Mouse (Mus musculus): Measurements from ENCODE around the gene Clrn3.
A peak's percentile ranks its signal among the peaks of the same experiment; 100 is the strongest.
"Not testable (repeated sequence)": the region's sequence is repeated elsewhere in the genome, so short reads cannot be mapped to it uniquely, and the experiment has no call there.

Clrn3 gene

DNA sequence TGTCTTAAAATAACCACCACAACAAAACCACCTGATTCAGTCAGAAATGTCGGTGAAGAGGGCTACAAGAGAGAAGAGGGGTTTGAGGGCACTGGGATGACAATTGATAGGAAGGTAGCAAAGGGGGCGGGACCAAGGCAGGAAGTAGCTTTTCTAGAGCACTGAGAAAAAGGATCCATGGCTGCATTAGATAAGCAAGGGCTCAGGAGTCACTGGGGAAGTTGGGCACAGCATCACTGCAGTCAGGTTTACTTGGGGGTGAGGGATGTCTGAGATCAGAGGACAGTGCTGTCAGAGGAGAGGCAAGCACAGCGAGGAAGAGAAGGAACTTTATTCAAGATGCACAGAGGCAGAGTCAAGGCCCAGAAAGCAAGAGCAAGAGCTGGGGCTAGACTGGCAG lies 7.5 kb upstream of the Clrn3 start:
- no peak for DNase-seq (ENCODE audit: low spot score)

DNA sequence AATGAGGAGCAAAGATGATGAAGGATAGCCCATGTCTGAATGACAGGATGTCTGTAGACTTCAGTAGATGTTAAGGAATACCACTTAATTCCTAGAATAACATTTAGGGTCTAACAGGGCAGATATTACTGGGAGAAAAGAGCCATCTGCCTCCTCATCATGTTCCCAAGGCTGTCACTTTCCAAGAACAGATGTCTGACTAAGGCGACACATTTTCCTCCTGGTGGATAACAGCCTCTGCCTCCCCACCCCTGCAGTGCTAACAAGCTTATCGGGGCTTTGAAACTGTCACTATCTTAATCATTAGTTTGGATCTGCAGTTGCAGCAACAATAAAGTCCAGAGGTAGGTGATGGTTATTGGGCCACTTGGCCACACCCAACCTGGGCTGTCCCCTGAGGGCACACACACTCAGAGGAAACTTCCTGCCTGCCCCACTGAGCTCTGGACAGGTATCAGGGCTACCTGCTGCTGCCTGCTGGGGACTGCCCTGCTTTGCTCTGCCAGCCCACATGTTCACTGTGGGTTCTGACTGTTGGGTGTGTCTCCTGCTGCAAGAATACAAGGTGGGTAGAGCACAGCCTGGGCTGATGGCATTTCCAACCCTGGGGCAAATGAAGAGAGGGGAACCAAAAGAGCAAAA lies 6.2 kb upstream of the Clrn3 start:
- no peak for DNase-seq (ENCODE audit: low spot score)

DNA sequence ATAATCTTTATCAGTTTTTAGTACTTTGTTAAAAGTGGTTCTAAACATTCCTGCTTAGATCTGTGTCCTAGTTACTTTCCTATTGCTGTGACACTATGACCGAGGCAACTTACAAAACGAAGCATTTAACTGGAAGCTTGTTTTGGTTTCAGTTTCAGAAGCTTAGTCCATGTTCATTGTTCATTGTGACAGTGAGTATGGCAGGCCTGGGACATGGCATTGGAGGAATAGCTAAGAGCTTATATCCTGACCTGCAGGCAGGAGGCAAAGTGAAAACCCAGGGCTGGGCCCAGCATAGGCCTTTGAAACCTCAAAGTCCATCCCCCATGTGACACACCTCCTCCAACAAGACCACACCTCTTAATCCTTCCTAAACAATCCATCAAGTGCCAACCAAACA lies 614 bp upstream of the Clrn3 start:
- DNase-seq (ENCODE audit: low spot score) = no peak

DNA sequence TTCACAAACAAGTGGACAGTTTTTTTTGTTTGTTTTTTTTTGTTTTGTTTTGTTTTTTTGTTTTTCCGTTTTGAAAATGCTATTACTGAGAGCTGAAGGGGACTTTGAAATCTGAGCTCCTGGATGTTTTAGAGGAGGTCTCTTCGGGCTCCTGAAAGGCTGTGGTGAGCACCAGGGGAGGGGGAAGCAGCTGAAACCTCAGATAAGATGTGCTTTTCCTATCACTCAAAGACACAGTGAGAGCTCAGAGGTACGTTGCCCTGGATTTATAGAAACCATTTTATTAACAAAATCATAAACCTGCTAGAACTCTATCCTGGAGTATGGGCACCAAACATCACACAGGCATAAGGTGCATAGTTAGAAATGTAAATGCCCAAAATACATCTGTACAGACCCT lies 1.3 kb downstream of the Clrn3 start:
- no peak for DNase-seq (ENCODE audit: low spot score)

DNA sequence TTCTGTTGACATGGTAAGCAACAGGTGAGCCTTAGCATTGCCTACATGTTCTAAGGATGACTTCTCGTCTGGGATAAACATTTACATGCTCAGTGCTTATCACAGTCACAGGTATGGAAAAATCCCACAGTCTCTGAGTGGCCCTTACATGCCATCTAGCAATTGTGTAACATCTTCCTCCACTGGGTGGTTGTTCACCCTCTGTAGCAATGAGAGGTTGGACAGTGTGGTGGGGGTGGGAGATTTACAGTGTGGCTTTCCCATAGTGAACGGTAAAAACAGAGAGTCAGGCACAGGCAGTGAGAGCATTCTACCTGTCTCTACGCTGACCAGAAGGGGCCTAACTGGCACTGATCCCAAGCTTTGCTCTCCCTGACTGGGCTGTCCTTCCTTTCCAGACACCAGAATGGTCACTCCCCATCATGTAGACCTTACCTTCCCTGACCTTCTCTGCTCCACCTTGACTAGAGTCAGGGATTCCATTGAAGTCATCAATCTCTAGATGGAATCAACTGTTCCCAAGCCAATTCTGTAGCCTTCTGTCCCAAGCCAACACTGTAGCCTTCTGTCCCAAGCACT lies 1.8 kb downstream of the Clrn3 start:
- no peak for DNase-seq (ENCODE audit: low spot score)

DNA sequence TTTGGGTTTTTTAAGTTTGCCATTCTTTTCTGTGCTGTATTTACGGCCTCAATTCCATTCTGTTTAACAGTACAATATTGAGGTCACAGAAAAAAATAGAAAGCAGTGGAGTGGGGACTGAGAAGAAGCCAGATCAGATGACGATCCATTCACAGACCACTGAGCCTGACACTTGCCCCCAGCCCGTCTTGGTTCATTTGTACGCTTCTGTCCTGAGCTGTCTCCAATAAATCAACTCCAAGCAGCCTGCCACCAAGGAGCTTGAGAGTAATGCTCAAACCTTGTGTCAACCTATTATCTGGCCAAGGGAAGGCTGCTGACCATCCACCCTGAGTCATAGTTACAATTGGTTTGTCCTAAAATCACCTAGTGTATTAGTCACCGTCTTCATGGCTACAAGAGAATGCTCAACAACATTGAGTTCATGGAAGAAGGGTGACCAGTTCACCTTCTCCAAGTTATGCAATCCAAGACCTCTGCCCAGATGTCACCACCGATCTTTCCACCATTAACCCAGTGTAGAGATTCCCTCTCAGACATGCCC lies 4.0 kb downstream of the Clrn3 start:
- no peak for DNase-seq (ENCODE audit: low spot score)

DNA sequence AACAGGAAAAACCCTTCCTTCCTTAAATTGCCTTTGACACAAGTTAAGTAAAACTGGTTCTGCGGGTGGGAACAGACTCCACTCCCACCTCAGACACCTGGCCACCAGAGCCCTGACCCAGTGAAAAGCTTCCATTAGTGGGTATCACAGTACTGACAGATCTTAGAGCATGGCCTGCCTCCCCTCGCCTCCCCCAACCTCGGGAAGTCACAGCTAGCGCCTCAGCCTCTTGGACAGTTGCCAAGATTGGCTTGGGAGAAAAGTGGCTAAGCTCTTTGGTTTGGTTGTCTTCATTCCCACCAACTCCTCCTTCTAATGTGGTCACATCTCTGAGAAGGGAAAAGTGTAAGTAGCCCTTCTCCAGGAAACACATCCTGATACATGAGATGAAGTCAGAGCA lies 4.5 kb downstream of the Clrn3 start:
- no peak for DNase-seq (ENCODE audit: low spot score)

DNA sequence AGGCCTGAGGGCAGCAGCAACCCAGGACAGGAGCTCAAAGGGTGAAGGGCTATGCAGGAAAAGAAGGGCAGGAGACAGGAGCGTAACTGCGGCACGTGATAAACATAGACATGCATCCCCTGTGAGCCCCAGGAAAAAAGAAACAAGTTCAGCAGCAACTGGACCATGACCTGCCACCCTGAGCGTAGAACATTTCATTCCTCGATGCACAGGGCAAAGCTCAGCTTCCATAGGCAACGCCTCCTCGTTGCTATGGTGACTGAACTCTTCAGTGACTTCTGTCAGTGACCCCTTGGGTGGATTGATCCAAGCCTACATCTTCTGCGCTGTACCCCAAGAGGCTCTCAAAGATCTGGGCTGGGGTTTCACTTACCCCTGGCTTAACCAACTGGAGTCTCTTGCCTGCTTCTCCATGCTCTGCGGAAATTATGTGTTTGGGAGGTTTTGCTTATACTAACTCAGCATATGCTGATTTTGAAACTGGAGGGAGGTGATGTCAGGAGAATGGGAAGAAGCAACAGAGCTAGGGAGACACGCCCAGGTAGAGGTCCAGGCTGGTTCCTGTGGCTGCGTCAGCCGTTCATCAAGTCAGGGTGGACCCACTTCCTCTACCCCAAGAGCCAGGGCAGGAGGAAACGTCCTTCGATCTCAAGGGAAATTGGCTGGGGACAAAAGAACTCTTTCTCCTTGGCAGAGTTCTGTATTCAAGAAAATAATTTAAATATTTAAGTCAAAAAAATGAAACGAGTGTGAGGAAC lies 6.5 kb downstream of the Clrn3 start:
- no peak for DNase-seq (ENCODE audit: low spot score)

DNA sequence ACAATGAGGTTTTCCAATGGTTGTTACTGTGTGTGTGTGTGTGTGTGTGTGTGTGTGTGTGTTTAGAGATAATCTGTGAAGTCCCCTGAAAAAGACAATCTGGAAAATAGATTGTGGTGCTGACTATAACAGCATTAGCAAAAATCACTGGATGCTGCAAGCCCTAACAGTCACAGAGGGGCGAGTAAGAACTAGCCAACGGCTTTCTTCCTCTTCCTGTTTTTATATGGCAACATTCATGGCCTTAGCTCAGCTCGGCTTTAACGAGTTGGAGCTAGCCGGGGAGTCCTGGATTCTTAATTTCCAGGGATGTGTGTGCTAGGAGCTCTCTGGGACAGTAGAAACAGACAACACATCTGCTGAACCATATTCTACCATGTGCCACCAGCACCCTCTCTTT lies 8.2 kb downstream of the Clrn3 start:
- DNase-seq (ENCODE audit: low spot score) = no peak

DNA sequence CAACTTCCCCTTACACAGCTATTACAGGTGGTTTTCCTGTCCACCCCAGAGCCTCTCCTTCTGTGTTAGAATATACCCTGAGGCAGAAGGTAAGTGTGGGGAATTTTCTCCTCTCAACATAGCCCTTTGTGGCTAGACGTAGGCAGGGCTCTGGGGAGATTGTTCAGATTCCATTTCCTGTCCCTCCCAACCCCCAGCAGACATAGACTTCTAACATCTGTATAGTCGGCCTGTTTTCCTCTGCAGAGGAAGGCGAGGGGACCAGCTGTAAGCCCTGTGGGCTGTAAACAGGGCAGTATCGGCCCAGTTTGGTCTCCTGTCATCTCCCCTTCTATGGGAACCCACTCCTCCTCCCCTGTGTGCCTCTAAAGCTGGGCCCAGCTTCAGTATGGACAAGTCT lies 11.3 kb downstream of the Clrn3 start:
- DNase-seq (ENCODE audit: low spot score) = no peak

DNA sequence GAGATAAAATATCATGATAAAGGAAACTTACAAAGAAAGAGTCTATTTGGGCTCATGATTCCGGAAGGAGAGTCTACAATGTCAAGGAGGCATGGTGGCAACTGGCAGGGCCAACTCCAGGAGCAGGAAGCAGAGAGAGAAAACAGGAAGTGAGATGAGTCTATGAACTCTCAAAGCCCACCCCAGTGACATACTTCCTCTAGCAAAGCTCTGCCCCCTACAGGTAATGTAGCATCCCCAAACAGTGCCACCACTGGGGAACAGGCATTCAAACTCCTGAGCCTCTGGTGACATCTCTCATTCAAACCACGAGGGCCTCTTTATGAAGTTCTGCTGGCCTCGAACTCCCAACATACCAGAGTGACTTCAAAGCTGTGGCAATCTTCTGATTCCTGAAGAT lies 16.7 kb downstream of the Clrn3 start:
- DNase-seq (ENCODE audit: low spot score) = no peak

DNA sequence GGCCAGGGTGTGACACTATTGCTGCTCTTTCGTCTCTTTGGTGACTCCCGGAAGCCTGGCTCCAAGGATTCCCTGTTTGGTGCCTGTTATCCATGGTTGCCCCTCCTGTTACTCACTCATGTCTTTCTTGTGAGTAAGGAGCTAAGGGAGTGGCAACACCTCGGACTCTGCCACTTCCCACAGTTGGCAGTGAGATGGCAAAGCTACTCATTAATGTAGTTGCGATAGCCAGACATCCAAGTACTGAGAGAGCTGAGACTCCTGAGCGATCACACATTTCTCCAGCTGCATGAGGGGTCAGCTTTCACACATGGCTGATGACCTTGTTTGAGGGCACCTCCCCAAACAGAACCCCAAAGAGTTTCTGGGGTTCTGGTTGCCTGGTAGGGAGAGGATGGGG lies 18.0 kb downstream of the Clrn3 start:
- DNase-seq (ENCODE audit: low spot score) = no peak

DNA sequence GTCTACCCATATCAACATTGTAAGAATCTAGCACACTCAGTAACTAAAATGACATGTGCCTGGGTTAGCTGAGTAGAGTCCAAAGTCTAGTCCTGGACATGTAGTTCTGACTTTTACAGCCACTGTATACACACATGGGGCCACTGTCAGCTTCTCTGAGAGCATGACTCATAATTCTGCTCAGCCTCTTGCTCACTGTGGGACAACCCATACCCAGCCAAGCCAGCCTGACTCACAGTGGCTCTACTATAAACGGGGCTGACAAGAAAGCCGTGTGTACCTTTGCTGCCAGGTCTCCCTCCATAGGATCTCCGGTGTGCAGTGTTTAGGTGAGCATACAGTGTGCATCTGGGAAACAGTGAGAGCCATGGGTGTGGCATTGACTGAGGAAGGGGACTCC lies 19.2 kb downstream of the Clrn3 start:
- DNase-seq (ENCODE audit: low spot score) = no peak

DNA sequence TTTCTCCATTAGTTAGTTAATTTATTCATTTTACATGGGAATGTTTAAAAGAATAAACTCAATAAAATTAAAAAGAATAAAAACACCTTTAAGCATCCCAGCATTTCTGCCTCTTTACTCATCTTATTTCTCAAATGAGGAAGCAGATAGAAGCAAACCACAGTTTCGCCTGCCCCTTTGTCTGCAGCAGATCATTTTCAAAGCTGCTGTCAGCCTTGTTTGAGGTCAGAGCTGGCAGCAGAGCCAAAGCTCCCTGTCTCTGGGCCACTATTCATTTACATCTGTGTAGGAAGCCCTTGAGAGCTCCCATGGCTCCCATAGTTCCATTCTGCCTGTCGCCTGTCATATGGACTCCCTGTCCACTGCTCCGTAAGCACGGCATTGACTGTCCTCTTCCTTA lies 19.9 kb downstream of the Clrn3 start:
- no peak for DNase-seq (ENCODE audit: low spot score)

DNA sequence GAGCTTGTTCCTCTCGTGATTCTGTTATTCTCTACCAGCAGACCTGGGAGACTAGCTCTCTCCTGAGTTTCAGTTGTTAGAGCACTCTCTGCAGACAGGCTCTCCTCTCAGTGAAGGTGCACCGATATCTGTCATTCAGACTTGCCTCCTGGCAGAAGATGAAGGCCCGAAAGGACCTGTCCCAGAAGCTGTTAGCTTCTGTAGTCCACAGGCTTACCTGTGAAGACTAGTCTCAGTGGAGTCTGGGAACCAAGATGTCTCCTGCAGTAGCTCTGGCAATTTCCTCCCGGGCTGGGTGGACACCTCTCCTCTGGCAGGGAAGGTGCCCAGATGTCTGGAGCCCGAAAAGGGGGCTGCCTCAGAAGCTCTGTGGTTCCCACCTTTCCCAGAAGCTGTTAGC lies 21.9 kb downstream of the Clrn3 start:
- not testable (repeated sequence) for DNase-seq (ENCODE audit: low spot score)

DNA sequence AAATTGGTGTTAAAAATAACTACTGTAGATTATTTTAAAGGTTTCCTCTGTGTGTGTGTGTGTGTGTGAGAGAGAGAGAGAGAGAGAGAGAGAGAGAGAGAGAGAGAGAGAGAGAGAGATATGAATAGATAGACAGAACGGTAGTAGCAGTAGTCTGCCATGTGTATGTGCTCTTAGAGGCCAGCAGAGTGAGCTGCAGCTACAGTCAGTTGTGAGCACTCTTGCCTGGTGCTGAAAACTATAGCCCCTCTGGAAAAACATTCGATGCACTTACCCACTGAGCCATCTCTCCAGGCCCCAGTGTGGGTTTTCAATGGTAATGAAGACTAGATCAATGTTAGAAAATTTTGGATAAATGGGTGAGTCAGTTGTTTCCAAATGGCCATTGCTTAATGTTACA lies 29.1 kb downstream of the Clrn3 start:
- no peak for DNase-seq (ENCODE audit: low spot score)

DNA sequence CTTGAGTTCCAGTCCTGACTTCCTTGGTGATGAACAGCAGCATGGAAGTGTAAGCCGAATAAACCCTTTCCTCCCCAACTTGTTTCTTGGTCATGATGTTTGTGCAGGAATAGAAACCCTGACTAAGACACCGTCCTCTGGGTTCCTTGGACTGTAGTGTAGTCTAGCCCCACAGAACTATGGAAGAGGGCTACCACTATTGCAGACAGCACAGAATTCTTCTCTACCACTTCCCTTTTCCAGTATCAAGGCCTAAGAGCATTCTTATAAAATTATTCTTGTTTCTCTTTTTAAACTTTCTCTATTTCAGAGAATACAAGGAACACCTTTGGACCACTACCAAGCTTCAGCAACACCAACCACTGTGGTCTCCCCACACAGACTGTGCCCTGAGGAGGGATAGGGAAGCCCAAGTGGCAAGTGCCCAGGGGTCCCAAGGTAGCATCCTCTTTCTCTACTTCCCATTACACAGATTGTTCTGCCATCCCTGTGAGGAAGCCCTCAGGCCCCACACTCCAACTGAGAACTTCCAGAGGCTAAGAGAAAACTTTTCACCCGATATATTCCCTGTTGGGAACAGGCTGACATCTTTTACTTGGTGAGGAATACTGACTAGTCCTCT lies 29.8 kb downstream of the Clrn3 start:
- no peak for DNase-seq (ENCODE audit: low spot score)

DNA sequence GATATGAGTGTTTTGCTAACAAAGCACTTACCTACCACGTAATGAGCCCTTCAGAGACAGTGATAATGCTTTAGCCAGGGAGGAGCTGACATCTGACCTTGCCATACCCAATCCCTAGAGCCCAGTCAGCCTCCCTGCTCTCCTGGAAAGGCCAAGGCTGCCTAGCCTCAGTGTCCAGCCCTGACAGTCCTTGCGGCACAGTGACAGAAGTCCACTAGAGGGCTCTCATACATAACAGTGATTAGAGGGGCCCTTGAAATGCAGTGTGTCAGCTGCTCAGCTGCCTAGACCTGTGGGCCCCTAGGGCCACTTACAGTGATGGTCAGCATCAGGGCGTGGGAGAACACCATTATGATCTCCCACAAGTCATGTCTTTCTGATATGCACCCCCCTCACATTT lies 33.2 kb downstream of the Clrn3 start:
- peak; percentile 51 for DNase-seq (ENCODE audit: low spot score)

DNA sequence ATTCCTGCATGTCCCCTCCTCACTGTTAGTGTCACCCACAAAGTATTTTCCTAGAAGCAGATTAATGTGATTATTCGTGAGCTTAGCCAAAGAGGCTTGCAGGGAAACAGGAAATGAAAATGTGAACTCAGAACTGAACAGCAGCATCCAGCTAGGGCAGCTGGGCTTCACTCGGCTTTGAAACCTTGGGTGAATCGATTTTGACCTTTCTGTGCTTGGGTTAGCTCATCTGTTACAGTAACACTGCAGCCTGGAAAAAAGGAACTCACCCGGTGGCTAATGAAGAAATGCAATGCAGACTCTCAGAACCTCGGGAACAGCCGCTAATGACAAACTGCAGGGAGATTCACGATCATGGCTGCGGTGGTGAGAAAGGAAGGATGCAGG lies 38.0 kb downstream of the Clrn3 start:
- DNase-seq (ENCODE audit: low spot score) = no peak

DNA sequence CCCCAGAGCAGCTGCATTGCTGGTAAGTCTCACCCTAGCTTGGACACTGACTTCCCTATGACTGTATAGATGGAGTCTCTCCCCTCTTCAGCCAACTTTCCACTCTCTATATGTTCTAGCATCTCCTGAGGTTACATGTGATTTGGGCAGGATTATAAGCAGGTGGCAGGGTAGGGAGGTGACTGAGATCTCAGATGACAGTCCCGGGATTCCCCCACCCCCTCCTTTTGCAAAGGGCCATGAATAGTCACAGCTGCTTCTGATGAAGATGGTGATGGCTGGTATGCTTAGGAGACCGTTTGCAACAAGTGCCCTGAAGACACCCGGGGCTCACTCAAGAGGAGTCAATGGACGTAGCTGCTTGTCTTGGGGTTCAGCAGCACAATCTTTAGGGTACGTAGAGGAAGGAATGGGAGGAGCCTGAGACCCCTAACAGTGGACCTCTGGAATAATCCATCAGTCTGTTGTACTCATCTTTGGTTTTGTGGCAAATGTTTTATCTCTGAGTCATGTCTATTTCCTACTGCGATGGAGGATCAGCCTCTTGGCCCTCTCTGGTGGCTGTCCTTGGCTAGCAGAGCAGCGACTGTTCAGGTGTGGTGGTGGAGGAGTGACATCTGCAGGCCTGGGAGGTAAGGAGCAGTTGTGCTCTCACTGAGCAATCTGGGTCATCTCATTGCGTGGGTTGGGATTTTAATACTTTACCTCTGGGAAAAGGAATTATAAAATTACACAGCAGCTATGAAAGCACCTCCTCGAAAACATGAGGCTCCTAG lies 38.5 kb downstream of the Clrn3 start:
- no peak for DNase-seq (ENCODE audit: low spot score)

DNA sequence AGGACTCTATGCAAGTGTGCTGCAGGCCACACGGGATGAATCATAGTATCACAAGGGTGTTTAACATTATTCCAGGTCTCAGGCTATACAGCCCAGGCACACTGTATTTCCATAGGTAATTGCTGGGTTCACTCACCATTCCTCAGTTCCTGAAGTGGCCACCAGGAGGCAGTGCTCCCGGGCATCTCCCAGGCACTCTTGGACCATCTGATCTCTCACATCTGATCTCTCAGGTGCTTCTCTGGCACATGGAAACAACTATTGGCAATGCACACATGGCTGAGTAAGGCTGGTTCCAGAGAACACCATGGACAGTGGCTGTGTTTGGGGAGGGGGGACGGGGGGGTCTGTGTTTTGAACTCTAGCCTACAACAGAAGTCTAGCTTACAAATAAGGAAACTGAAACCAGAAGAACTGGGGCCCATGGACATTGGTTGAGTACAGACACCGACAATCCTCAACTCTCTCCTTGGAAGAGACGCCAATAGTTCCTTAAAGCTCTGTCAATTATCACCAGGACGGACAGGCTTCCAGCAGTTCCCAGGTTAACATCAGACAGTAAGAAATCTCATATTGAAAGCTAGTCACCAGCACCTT lies 40.1 kb downstream of the Clrn3 start:
- peak; percentile 49 for DNase-seq (ENCODE audit: low spot score)

DNA sequence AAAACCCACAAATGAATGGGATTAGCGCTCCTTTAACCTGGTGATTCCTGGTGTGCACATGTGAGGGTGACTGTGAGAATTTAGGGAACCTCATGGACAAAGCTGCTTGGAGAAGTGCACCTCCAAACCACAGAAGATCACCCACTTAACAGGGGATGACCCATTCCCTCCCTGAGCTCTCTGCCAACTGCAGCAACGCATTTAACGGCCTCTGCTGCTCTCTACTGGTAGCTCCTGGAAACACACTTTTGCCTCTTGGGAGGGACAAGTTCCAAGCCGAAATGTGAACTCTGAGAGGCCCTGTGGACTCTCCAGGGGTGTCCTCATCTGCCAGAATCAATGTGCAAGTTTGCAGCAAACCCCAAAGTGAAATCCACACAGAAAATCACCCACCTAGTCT lies 41.0 kb downstream of the Clrn3 start:
- DNase-seq (ENCODE audit: low spot score) = peak; percentile 91
